Comparison of ENCODE assay signal across 13 mouse cellular contexts in the genomic region with DNA sequence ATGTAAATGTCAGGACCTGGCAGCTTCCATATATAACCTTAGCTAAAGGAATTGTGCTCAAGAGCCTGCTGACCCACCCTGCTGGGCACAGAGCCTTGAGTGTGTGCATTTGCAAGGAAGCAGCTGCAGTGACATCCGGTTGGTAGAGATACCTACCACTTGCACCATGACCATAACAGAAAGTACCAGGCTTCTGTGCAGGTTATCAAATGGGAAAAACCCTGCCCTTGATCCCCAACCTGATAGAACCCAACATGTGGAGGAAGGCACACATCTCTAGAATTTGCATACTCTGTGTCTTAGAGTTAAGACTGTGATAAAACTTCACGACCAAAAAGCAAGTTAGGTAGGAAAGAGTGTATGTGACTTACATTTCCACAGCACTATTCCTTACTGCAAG.
"Had no signal": no experiment of that assay in that cellular context is flagged by ENCODE, and none has a peak within 500 bp of the region (broad histone marks: within the 10 kb centered on the region; RNA-seq: fewer than 3 reads in every experiment).

No protein-coding gene starts in this region.

- ATAC-seq: midbrain, embryonic 13.5 days had no signal

- DNase-seq: kidney, adult 18-20 months; kidney, adult 9 months; kidney, postnatal 14 days; kidney, postnatal 4 days; liver, embryonic 13.5 days; lung, adult 2 months; lung, postnatal 14 days; right cerebral cortex, adult 18-20 months; right cerebral cortex, postnatal 14 days; right cerebral cortex, postnatal 4 days; thymus, adult 18-20 months; thymus, postnatal 4 days had no signal
